Mouse (Mus musculus) activated CD4-positive, CD25-positive, alpha-beta regulatory T cell, adult 4 months (primary cell): ENCODE results near the gene Tbc1d10c. TPM values are rescaled to one million over a fixed set of nuclear protein-coding genes. Genes with fewer than 3 reads are reported as not detected.
A peak's percentile ranks its signal among the peaks of the same experiment; 100 is the strongest.

Experiments used
- ATAC-seq: one replicate; pipeline ENCODE4 v1.8.0; 2017
- polyA plus RNA-seq, 2 experiments: library from polyadenylated mRNA; unstranded; fragments of 100-300 nt; shearing (Covaris generic); gene quantifications; one replicate each; pipeline ENCODE4 v1.2.1; 2017

Tbc1d10c gene
- polyA plus RNA-seq, 2 experiments from 2014 or later: 548 to 733 TPM

DNA sequence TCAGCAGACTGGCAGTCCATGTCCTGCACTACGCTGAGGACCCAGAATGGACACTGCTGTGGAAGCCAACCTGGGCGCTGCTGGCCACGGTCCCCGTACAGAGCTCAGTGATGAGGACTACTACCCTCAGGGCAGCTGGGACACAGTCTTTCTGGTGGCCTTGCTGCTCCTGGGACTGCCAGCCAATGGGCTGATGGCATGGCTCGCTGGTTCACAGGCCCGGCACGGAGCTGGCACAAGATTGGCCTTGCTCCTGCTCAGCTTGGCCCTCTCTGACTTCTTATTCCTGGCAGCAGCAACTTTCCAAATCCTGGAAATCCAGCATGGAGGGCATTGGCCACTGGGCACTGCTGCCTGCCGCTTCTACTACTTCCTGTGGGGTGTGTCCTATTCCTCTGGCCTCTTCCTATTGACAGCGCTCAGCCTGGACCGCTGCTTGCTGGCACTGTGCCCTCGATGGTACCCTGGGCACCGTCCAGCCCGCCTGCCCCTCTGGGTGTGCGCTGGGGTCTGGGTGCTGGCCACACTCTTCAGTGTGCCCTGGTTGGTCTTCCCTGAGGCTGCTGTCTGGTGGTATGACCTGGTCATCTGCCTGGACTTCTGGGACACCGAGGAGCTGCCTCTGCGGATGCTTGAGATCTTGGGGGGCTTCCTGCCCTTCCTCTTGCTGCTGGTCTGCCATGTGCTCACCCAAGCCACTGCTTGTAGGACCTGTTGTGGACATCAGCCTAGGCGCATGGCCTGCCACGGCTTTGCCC lies 48.5 kb downstream of the Tbc1d10c start:
- no peak for ATAC-seq

DNA sequence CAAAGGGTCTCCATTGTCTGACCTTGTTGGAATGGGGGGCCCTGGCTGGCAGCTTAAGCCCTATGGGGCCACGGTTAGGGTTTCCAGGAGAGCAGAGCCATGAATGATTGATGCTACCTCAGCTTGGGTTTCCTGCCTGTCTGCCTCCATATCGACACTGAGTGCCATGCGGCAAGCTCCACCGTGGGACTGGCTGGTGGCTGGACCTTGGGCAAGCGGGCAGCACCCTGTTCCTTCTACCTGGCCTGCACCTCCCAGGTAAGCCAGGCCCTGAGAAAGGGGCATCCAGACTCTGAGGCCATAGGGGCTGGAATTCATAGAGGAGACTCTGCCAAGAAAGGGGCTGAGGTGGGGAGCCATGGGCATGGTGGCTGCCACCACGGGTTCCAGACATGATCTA lies 50.9 kb downstream of the Tbc1d10c start:
- ATAC-seq: no peak

DNA sequence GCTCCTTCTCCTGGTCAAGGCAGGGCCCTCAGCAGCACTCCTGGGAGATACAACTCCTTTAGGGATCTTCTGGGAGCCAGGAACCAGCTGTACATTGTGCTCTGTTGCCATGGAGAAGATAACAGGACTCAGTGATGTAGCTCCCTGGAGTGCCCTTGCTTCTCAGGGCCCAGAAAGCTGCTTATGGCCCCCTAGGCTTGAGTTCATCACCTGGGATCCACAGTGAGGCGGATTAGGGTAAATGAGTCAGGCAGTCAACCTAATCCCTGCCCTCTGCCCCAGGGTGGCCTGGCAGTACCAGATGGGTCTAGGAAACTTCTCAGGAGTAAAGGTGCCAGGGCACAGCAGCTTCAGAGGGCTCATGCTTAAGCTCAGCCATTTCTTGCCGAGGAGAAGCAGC lies 51.6 kb downstream of the Tbc1d10c start, which contains the start of gene Gpr152:
Gene Gpr152 (plus strand): TSS at position 342 of the 400 bp plus-strand sequence.
- ATAC-seq: no peak

DNA sequence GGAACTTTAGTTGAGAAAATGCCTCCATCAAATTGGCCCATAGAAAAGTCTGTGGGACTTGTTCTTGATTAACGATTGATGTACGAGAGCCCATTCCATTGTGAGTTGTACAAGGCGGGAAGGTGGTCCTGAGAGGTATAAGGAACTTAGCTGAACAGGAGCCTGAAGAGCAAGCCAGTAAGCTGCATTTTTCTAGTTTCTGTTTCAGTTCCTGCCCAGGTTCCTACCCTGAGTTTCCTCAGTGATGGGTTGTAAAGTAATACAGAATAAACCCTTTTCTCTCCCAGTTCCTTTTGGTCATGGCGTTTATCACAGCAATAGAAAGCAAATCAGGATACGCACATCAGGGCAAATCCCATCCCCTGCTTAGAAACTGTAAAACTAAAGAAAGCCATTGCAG lies 53.2 kb downstream of the Tbc1d10c start:
- no peak for ATAC-seq

DNA sequence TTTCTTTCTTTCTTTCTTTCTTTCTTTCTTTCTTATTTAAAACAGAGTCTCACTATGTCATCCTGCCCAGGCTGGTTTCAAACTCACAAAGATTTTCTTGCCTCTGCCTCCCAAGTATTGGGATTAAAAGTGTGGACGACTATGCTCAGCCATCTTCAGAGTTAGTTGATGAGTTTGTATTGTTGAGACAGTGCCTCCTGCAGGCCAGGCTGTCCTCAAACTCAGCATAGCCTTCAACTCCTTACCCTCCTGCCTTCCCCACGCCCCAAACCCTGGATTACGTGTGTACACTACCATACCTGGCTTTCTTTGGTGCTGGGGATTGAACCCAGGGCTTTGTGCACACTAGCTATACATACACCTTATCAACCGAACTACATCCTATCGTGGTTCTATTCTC lies 54.6 kb downstream of the Tbc1d10c start:
- ATAC-seq: no peak

DNA sequence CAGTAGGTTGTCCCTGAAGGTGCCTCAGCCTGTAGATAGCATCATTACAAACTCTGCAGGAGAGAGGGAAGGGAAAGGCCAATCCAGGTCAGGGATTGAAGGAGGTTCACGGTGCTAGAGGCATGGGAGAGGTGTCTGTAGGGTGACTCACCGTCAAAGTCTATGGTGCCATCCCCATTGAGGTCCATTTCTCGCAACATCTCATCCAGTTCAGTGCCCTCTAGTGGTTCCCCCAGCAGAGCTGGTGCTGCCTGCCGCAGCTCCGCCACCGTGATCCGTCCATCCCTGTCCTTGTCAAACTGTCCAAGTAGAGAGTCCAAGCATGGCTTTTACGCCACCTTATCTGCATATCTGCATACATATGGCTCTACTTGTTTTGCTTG lies 55.1 kb downstream of the Tbc1d10c start:
- peak; percentile 75 for ATAC-seq

DNA sequence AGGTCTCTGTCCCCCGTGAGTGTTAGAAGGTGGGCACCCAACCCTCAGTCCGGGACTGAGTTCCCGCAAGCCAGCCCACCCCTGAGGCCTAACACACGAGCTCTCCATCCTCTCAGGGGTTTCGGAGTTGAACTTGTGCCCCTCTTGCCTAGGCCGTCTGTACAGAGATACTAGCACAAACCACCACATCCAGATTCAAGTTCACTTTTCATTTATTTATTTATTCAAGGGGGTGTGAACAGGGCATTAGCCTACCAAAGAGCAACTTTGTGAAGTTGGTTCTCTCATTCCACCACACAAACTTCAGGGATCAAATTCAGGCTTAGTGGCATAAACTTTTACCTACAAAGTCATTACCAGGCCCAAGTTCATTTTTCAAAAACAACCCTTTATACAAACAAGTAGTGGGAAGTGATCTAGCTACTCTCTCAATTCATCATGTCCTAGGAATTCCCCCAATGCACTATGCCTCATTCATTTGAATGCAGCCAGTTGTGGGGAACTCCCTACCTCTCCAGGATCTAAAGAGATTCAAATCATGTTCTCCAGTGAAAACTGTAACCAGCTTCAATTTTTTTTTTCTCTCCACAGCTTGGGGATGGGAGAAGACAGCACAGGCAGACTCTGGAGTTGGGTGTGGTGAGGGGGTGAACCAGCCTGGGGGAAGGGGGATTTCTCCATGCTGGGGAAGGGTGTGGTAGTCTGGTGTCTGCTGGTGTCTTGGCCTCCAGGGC lies 55.7 kb downstream of the Tbc1d10c start:
- ATAC-seq: peak; percentile 77

DNA sequence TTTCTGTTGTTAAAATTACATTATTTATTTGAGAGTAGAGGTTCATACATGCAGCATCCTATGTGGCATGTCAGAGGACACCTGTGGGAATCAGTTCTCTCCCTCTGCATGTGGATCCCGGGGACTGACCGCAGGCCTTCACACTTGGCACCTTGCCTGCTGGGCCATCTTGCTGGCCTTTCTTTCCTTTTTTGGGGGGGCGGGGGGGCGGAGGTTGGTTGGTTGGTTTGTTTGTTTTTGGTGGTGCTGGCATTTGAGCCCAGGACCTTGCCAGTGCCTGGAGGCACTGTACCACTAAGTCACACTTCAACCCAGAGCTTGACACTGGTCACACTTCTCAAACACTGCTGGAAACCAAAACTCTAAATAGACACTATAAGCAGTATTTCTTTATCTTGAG lies 56.7 kb downstream of the Tbc1d10c start:
- ATAC-seq: no peak

Other genes starting within 250 kb of the Tbc1d10c start
- not detected for gene Aldh3b3, start 232.6 kb downstream of the Tbc1d10c start, polyA plus RNA-seq
- gene Aldh3b2, start 219.0 kb downstream of the Tbc1d10c start, polyA plus RNA-seq: not detected
- gene Acy3, start 204.7 kb downstream of the Tbc1d10c start, polyA plus RNA-seq: 1 to 10 TPM; 1.2 to 1.6 TPM
- gene Tbx10, start 198.5 kb downstream of the Tbc1d10c start, polyA plus RNA-seq: not detected
- gene Nudt8, start 190.7 kb downstream of the Tbc1d10c start, polyA plus RNA-seq: 10 to 100 TPM; 17.3 to 17.8 TPM
- under 1 TPM; 0.19 to 0.42 TPM for gene Gm49405, start 190.7 kb downstream of the Tbc1d10c start, polyA plus RNA-seq
- 1 to 10 TPM in 1 of 2 experiments, under 1 TPM in 1; 0.45 to 1.5 TPM for gene Doc2g, start 188.0 kb downstream of the Tbc1d10c start, polyA plus RNA-seq
- gene Ndufv1, start 178.5 kb downstream of the Tbc1d10c start, polyA plus RNA-seq: 100 to 1,000 TPM; 129 to 134 TPM
- 100 to 1,000 TPM; 481 to 485 TPM for gene Gstp1, start 153.3 kb downstream of the Tbc1d10c start, polyA plus RNA-seq
- 10 to 100 TPM; 11.1 to 23.5 TPM for gene Gstp2, start 145.3 kb downstream of the Tbc1d10c start, polyA plus RNA-seq
- 100 to 1,000 TPM; 202 to 218 TPM for gene Gstp3, start 131.7 kb downstream of the Tbc1d10c start, polyA plus RNA-seq
- not detected for gene Cabp2, start 109.7 kb downstream of the Tbc1d10c start, polyA plus RNA-seq
- gene Cdk2ap2, start 94.1 kb downstream of the Tbc1d10c start, polyA plus RNA-seq: 100 to 1,000 TPM; 372 to 419 TPM
- gene Pitpnm1, start 91.3 kb downstream of the Tbc1d10c start, polyA plus RNA-seq: 10 to 100 TPM; 89.9 to 91.4 TPM
- gene Aip, start 65.4 kb downstream of the Tbc1d10c start, polyA plus RNA-seq: 100 to 1,000 TPM; 171 to 215 TPM
- not detected for gene Gpr152, start 51.5 kb downstream of the Tbc1d10c start, polyA plus RNA-seq
- 1 to 10 TPM; 1.1 to 1.4 TPM for gene Cabp4, start 47.3 kb downstream of the Tbc1d10c start, polyA plus RNA-seq
- 100 to 1,000 TPM; 212 to 255 TPM for gene Coro1b, start 42.7 kb downstream of the Tbc1d10c start, polyA plus RNA-seq
- gene Ptprcap, start 37.7 kb downstream of the Tbc1d10c start, polyA plus RNA-seq: 1,000 to 10,000 TPM; 1,013 to 1,027 TPM
- 10 to 100 TPM; 21.9 to 25.0 TPM for gene Rps6kb2, start 27.9 kb downstream of the Tbc1d10c start, polyA plus RNA-seq
- 1 to 10 TPM; 6.1 to 7.2 TPM for gene Carns1, start 15.8 kb downstream of the Tbc1d10c start, polyA plus RNA-seq
- gene Ppp1ca, start 781 bp upstream of the Tbc1d10c start, polyA plus RNA-seq: 1,000 to 10,000 TPM in 1 of 2 experiments, 100 to 1,000 TPM in 1; 945 to 1,075 TPM
- gene Rad9a, start 10.4 kb upstream of the Tbc1d10c start, polyA plus RNA-seq: 10 to 100 TPM; 37.7 to 40.3 TPM
- gene Clcf1, start 23.0 kb upstream of the Tbc1d10c start, polyA plus RNA-seq: 10 to 100 TPM; 19.7 to 29.7 TPM
- not detected for gene AC109138.7, start 23.1 kb upstream of the Tbc1d10c start, polyA plus RNA-seq
- gene Pold4, start 40.6 kb upstream of the Tbc1d10c start, polyA plus RNA-seq: 100 to 1,000 TPM; 117 to 151 TPM
- gene Ssh3, start 77.9 kb upstream of the Tbc1d10c start, polyA plus RNA-seq: 10 to 100 TPM in 1 of 2 experiments, 1 to 10 TPM in 1; 8.8 to 11.4 TPM
- gene Ankrd13d, start 91.9 kb upstream of the Tbc1d10c start, polyA plus RNA-seq: 1 to 10 TPM; 1.5 to 2.1 TPM
- 100 to 1,000 TPM in 1 of 2 experiments, 10 to 100 TPM in 1; 83.4 to 101 TPM for gene Grk2, start 114.9 kb upstream of the Tbc1d10c start, polyA plus RNA-seq
- gene Kdm2a, start 207.0 kb upstream of the Tbc1d10c start, polyA plus RNA-seq: 10 to 100 TPM; 54.9 to 68.6 TPM
- 1 to 10 TPM; 1.9 to 3.2 TPM for gene Rhod, start 248.1 kb upstream of the Tbc1d10c start, polyA plus RNA-seq